In genomic region chr2:102916596-102916995, GRCm38 (mm10) we compare ENCODE assay signal across 12 mouse cellular contexts. TPM values are rescaled to one million over a fixed set of nuclear protein-coding genes. Genes with fewer than 3 reads are reported as not detected.
DNase-seq lines count a peak whose midpoint lies in the region; ATAC-seq and TF ChIP-seq lines count a peak whose summit lies in the region.
"Had no signal": no experiment of that assay in that cellular context is flagged by ENCODE, and none has a peak within 500 bp of the region (broad histone marks: within the 10 kb centered on the region; RNA-seq: fewer than 3 reads in every experiment).

No protein-coding gene starts in this region.

- WGBS in heart, embryonic 10.5 days: 58% methylated on average over 3 of the region's 3 CpGs
- WGBS in lung, embryonic 14.5 days: 37% methylated on average over 3 of the region's 3 CpGs
- WGBS in lung, adult 2 months: 55% methylated on average over 3 of the region's 3 CpGs
- WGBS in embryonic facial prominence, embryonic 12.5 days: 33% methylated on average over 3 of the region's 3 CpGs

- no peak overlapping the region for H3K4me3 ChIP-seq in heart, embryonic 10.5 days
- H3K4me3 ChIP-seq in lung, embryonic 14.5 days (ENCODE audit: low read depth, low read length): no peak overlapping the region
- H3K4me3 ChIP-seq in lung, adult 2 months (replicated peaks; ENCODE audit: extremely low read depth, low read depth, low read length): no peak overlapping the region
- no peak overlapping the region for H3K4me3 ChIP-seq in embryonic facial prominence, embryonic 12.5 days
- H3K4me3 ChIP-seq: midbrain, embryonic 12.5 days had no signal

- H3K4me1 ChIP-seq in heart, embryonic 10.5 days: peaks cover 8% of the 10 kb centered on the region
- no peaks in the 10 kb centered on the region for H3K4me1 ChIP-seq in lung, embryonic 14.5 days (ENCODE audit: insufficient read depth)
- H3K4me1 ChIP-seq in lung, adult 2 months (ENCODE audit: control insufficient read depth, insufficient read depth, low read length): no peaks in the 10 kb centered on the region
- H3K4me1 ChIP-seq in embryonic facial prominence, embryonic 12.5 days: 0 out of 2 replicates have a peak, but pooled peaks cover 3% of the 10 kb centered on the region
- H3K4me1 ChIP-seq: midbrain, embryonic 12.5 days had no signal

- DNase-seq in heart, adult 9 months (ENCODE audit: low spot score in 2 of 2): peak; percentile 10 to 22
- DNase-seq in heart, embryonic 10.5 days (ENCODE audit: low spot score): no peak
- peak; percentile 59 for DNase-seq in lung, embryonic 14.5 days
- no peak for DNase-seq in lung, adult 2 months
- DNase-seq in NIH3T3 (ENCODE audit: low read depth): peak; percentile 96
- no peak for DNase-seq in cerebellum, adult 11-12 months
- DNase-seq in retina, embryonic 14.5 days (ENCODE audit: low spot score): no peak
- DNase-seq: adrenal gland, postnatal 14 days; kidney, adult 18-20 months had no signal

- H3K9me3 ChIP-seq in heart, embryonic 10.5 days: no peaks in the 10 kb centered on the region
- no peaks in the 10 kb centered on the region for H3K9me3 ChIP-seq in lung, embryonic 14.5 days (ENCODE audit: low read depth, low read length)
- H3K9me3 ChIP-seq in embryonic facial prominence, embryonic 12.5 days: no peaks in the 10 kb centered on the region
- H3K9me3 ChIP-seq: midbrain, embryonic 12.5 days had no signal

- no peak overlapping the region for H3K9ac ChIP-seq in lung, embryonic 14.5 days
- H3K9ac ChIP-seq in embryonic facial prominence, embryonic 12.5 days: no peak overlapping the region
- H3K9ac ChIP-seq: hindbrain, embryonic 14.5 days; midbrain, embryonic 12.5 days had no signal

- no peaks in the 10 kb centered on the region for H3K27me3 ChIP-seq in heart, embryonic 10.5 days (ENCODE audit: insufficient read depth, poor library complexity, severe bottlenecking)
- no peaks in the 10 kb centered on the region for H3K27me3 ChIP-seq in lung, embryonic 14.5 days (ENCODE audit: insufficient read depth, low read length)
- no peaks in the 10 kb centered on the region for H3K27me3 ChIP-seq in embryonic facial prominence, embryonic 12.5 days
- H3K27me3 ChIP-seq: midbrain, embryonic 12.5 days had no signal

- 0 out of 2 replicates have a peak, but pooled peaks have one; percentile 47 for ATAC-seq in lung, embryonic 14.5 days (ENCODE audit: insufficient read depth)
- 0 out of 2 replicates have a peak, but pooled peaks have one; percentile 3 for ATAC-seq in embryonic facial prominence, embryonic 12.5 days (ENCODE audit: insufficient number of reproducible peaks, insufficient read depth, low FRiP score, low TSS enrichment)

- no peak overlapping the region for H3K27ac ChIP-seq in heart, embryonic 10.5 days
- no peak overlapping the region for H3K27ac ChIP-seq in lung, embryonic 14.5 days (ENCODE audit: low read depth)
- no peak overlapping the region for H3K27ac ChIP-seq in embryonic facial prominence, embryonic 12.5 days
- H3K27ac ChIP-seq: hindbrain, embryonic 14.5 days; midbrain, embryonic 12.5 days had no signal

- TF ChIP-seq CTCF in lung, embryonic 14.5 days (IDR thresholded peaks at IDR 0.05; ENCODE audit: low read depth): no peak
- TF ChIP-seq CTCF in lung, adult 2 months (IDR thresholded peaks at IDR 0.05; ENCODE audit: insufficient read depth, low read length): no peak

- no peaks in the 10 kb centered on the region for H3K36me3 ChIP-seq in heart, embryonic 10.5 days
- H3K36me3 ChIP-seq in lung, embryonic 14.5 days (ENCODE audit: insufficient read depth): no peaks in the 10 kb centered on the region
- no peaks in the 10 kb centered on the region for H3K36me3 ChIP-seq in embryonic facial prominence, embryonic 12.5 days
- H3K36me3 ChIP-seq: midbrain, embryonic 12.5 days had no signal

- H3K4me2 ChIP-seq in lung, embryonic 14.5 days: no peak overlapping the region
- H3K4me2 ChIP-seq in embryonic facial prominence, embryonic 12.5 days (replicated peaks): no peak overlapping the region
- H3K4me2 ChIP-seq: hindbrain, embryonic 14.5 days; midbrain, embryonic 12.5 days had no signal

- no peak for TF ChIP-seq POLR2A in lung, adult 2 months (IDR thresholded peaks at IDR 0.05; ENCODE audit: borderline replicate concordance, extremely low read depth, low read depth, low read length)

RNA-seq across cellular contexts. Expression of gene Cd44, which starts 15.1 kb away (rescaled TPM):
- polyA plus RNA-seq in heart, embryonic 10.5 days (2016; fragmentation: Nextera tagmentation; extraction: Ambion mirVana): 13.4 and 22.7 TPM in 2 replicates
- polyA plus RNA-seq in lung, embryonic 14.5 days (2014; fragmentation: Nextera tagmentation; extraction: Ambion mirVana): 27.8 and 31.8 TPM in 2 replicates
- 46.8 and 59.3 TPM in 2 replicates for polyA plus RNA-seq in lung, adult 2 months (2012; rRNA removed)
- 8.0 and 8.2 TPM in 2 replicates for polyA plus RNA-seq in embryonic facial prominence, embryonic 12.5 days (2016; fragmentation: Nextera tagmentation; extraction: Ambion mirVana)

Comparison
In these comparisons a context has a peak if more than half of its experiments do, and no peak if none do; other contexts are left out.
1. DNase-seq: peak in heart, adult 9 months (2 of 2), lung, embryonic 14.5 days (single experiment) and NIH3T3 (single experiment); none in heart, embryonic 10.5 days (single experiment), lung, adult 2 months (single experiment), cerebellum, adult 11-12 months (single experiment) and retina, embryonic 14.5 days (single experiment).